Mouse (Mus musculus) myocyte (in vitro differentiated cells): ENCODE measurements around the gene Tesmin. TPM values are rescaled to one million over a fixed set of nuclear protein-coding genes. Genes with fewer than 3 reads are reported as not detected.
A peak's percentile ranks its signal among the peaks of the same experiment; 100 is the strongest.

Source experiments
- H3K27me3 ChIP-seq: one replicate; pipeline ENCODE4 v1.6.1; 2011; ENCODE audit not compliant: control insufficient read depth, insufficient read depth, insufficient read length
- H3K36me3 ChIP-seq: one replicate; pipeline ENCODE4 v1.6.1; 2011; ENCODE audit not compliant: control insufficient read depth, insufficient read depth
- H3K4me2 ChIP-seq: one replicate; pipeline ENCODE4 v1.6.1; 2011; ENCODE audit warnings: low read depth, control low read depth
- H3K4me3 ChIP-seq: one replicate; pipeline ENCODE4 v1.5.1; 2011; ENCODE audit warnings: mild to moderate bottlenecking, control low read depth, moderate library complexity
- H3K79me2 ChIP-seq: one replicate; pipeline ENCODE4 v1.6.1; 2011; ENCODE audit not compliant: control insufficient read depth, insufficient read depth
- H3ac ChIP-seq: one replicate; pipeline ENCODE4 v1.6.1; 2011; ENCODE audit not compliant: control insufficient read depth, insufficient read length
- CEBPB ChIP-seq: IDR thresholded peaks from 2 replicates; pipeline ENCODE4 v1.6.1; 2011; ENCODE audit warnings: mild to moderate bottlenecking, moderate library complexity; ENCODE audit not compliant: poor library complexity, insufficient read depth, severe bottlenecking
- E2F4 ChIP-seq: IDR thresholded peaks from one replicate; pipeline ENCODE4 v1.6.1; 2011; ENCODE audit warnings: mild to moderate bottlenecking, control low read depth, moderate library complexity; ENCODE audit not compliant: insufficient read depth
- MAX ChIP-seq: IDR thresholded peaks from one replicate; pipeline ENCODE4 v1.6.1; 2011; ENCODE audit warnings: low read depth, mild to moderate bottlenecking, control low read depth
- MYOD1 ChIP-seq, 3 experiments: IDR thresholded peaks; one replicate each; pipeline ENCODE4 v1.6.1; 2011; ENCODE audit warnings: control low read depth in 2 of 3, low read depth in 2 of 3, mild to moderate bottlenecking in 2 of 3, moderate library complexity in 1 of 3; ENCODE audit not compliant: insufficient read length in 2 of 3, control insufficient read depth in 1 of 3
- MYOG ChIP-seq, 3 experiments: IDR thresholded peaks; one replicate each; pipeline ENCODE4 v1.6.1; 2011; ENCODE audit warnings: control low read depth in 2 of 3, low read depth in 2 of 3, mild to moderate bottlenecking in 2 of 3; ENCODE audit not compliant: insufficient read length in 2 of 3, control insufficient read depth in 1 of 3, insufficient read depth in 1 of 3
- POLR2A ChIP-seq: IDR thresholded peaks from one replicate; pipeline ENCODE4 v1.6.1; 2011; ENCODE audit warnings: low read depth, mild to moderate bottlenecking, control low read depth, moderate library complexity; ENCODE audit not compliant: insufficient read length
- POLR2AphosphoS2 ChIP-seq: IDR thresholded peaks from one replicate; pipeline ENCODE4 v1.6.1; 2011; ENCODE audit warnings: low read depth, control low read depth; ENCODE audit not compliant: insufficient read length
- REST ChIP-seq: IDR thresholded peaks from one replicate; pipeline ENCODE4 v1.6.1; 2011; ENCODE audit warnings: mild to moderate bottlenecking, control low read depth, moderate library complexity; ENCODE audit not compliant: insufficient read depth, insufficient read length
- SRF ChIP-seq: IDR thresholded peaks from one replicate; pipeline ENCODE4 v1.6.1; 2011; ENCODE audit warnings: low read depth; ENCODE audit not compliant: control insufficient read depth, insufficient read length
- TCF12 ChIP-seq: IDR thresholded peaks from one replicate; pipeline ENCODE4 v1.6.1; 2011; ENCODE audit warnings: mild to moderate bottlenecking, control low read depth; ENCODE audit not compliant: poor library complexity, insufficient read depth, severe bottlenecking
- TCF3 ChIP-seq: IDR thresholded peaks from one replicate; pipeline ENCODE4 v1.6.1; 2011; ENCODE audit warnings: low read depth, control low read depth; ENCODE audit not compliant: insufficient read length
- USF1 ChIP-seq: IDR thresholded peaks from one replicate; pipeline ENCODE4 v1.6.1; 2011; ENCODE audit warnings: low read depth, mild to moderate bottlenecking, control low read depth, moderate library complexity
- polyA plus RNA-seq: library from polyadenylated mRNA; unstranded; fragments of >200 nt; fragmentation: generic; extraction: Trizol; gene quantifications from one replicate; pipeline ENCODE4 v1.2.1, GENCODE M21; 2012; ENCODE audit warnings: missing spikeins

Gene Tesmin
- polyA plus RNA-seq, 1 experiment = 0.19 TPM

DNA sequence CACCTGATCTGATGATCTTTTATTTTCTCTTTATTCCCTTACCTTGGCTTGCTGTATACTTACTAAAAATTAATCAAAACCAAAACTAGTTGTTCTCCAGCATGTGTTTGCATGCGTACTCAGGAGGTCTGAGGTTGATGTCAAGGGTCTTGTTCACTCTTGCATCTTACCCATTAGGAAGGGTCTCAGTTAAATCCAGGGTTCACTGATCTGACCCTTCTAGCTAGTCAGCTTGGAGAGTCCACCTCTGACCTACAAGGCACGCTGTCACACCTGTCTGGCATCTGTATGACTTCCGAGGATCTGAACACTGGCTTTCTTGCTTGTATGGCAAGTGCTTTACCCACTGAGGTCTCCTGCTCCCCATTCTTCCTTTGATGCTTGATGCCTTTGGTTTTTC is 62.1 kb downstream of the Tesmin start:
- Histone ChIP-seq H3K79me2 (no peaks in the 10 kb centered on the region), H3K27me3 (no peaks in the 10 kb centered on the region), H3K4me3 (no peak overlapping the region), H3K36me3 (peaks cover 5% of the 10 kb centered on the region), H3ac (no peak overlapping the region), H3K4me2 (no peak overlapping the region)
- TF ChIP-seq MYOD1 (IDR thresholded peaks at IDR 0.05; ENCODE audit: control insufficient read depth in 1 of 3, insufficient read length in 2 of 3, low read depth in 2 of 3) = no peak
- no peak for TF ChIP-seq TCF12
- no peak for TF ChIP-seq E2F4
- no peak for TF ChIP-seq POLR2A

DNA sequence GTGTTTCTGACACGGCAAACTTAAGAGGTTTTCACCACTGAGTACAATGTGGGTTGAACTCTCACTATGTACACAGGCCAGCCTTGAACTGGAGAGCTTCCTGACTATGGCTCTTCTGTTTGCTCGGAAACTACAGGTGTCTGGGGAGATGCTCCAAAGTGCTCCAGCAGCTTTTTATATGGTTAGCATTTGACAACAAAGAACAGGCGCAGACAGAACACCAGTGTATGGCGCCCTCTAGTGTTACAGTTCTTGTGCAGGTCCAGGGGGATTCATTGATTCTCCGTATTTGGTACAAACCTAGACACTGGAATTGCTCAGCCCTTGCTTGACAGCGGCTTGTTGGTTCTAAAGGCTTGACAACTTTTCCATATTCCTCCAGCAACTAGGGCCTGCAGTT is 62.5 kb downstream of the Tesmin start:
- H3K36me3 ChIP-seq = peaks cover 9% of the 10 kb centered on the region
- H3K4me3 ChIP-seq = no peak overlapping the region
- H3K27me3 ChIP-seq = no peaks in the 10 kb centered on the region
- TF ChIP-seq MAX (no peak), TCF3 (no peak), CEBPB (no peak), POLR2AphosphoS2 (no peak), MYOD1 (IDR thresholded peaks at IDR 0.05; ENCODE audit: control insufficient read depth in 1 of 3, insufficient read length in 2 of 3, low read depth in 2 of 3) (no peak), MYOG (IDR thresholded peaks at IDR 0.05; ENCODE audit: control insufficient read depth in 1 of 3, insufficient read depth in 1 of 3, insufficient read length in 2 of 3, low read depth in 2 of 3) (no peak), TCF12 (no peak), REST (no peak), POLR2A (no peak), SRF (no peak), USF1 (no peak), E2F4 (no peak)
- H3K4me2 ChIP-seq = no peak overlapping the region
- H3K79me2 ChIP-seq = no peaks in the 10 kb centered on the region
- no peak overlapping the region for H3ac ChIP-seq

DNA sequence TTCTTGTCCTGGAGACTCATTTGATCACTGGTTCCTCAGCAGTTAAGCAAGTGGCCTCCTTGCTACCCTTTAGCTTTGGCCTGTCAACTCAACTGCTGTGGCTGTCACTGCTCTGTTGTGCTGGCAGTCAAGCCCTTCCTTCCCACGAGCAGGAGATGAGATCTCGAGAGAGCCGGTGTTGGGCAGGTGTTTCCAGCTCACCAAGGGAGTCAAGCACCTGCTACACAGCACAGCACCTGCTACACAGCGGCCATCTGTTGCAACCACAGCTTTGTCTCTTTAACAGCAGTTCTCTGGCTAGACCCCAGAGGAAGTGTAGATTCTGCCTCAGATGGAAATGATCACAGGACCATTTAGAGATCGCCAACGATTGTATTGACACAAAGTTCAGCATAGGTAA is 63.0 kb downstream of the Tesmin start:
- Histone ChIP-seq H3K4me3 (no peak overlapping the region), H3K27me3 (no peaks in the 10 kb centered on the region), H3K36me3 (peaks cover 9% of the 10 kb centered on the region), H3ac (no peak overlapping the region), H3K4me2 (no peak overlapping the region), H3K79me2 (no peaks in the 10 kb centered on the region)
- TF ChIP-seq REST (no peak), E2F4 (no peak), SRF (no peak), MYOD1 (IDR thresholded peaks at IDR 0.05; ENCODE audit: control insufficient read depth in 1 of 3, insufficient read length in 2 of 3, low read depth in 2 of 3) (peak in 2 of 3 experiments; percentile 90 to 92), USF1 (no peak), MAX (no peak), MYOG (IDR thresholded peaks at IDR 0.05; ENCODE audit: control insufficient read depth in 1 of 3, insufficient read depth in 1 of 3, insufficient read length in 2 of 3, low read depth in 2 of 3) (peak; percentile 15 to 91 (median 85)), TCF3 (peak; percentile 80), POLR2AphosphoS2 (no peak), TCF12 (peak; percentile 48), POLR2A (no peak), CEBPB (no peak)

Other genes with a start within 250 kb of the Tesmin start
- gene Mrpl21, start 106.0 kb upstream of the Tesmin start, polyA plus RNA-seq = 81.2 TPM
- gene Ighmbp2, start 105.8 kb upstream of the Tesmin start, polyA plus RNA-seq = 6.3 TPM
- 13.5 TPM for gene Cpt1a, start 66.5 kb upstream of the Tesmin start, polyA plus RNA-seq
- gene Gal, start 25.7 kb downstream of the Tesmin start, polyA plus RNA-seq = not detected
- gene Ppp6r3, start 186.9 kb downstream of the Tesmin start, polyA plus RNA-seq = 20.2 TPM